Mouse (Mus musculus) large intestine, adult 2 months (tissue): ENCODE data around the gene Pcgf5. TPM values are rescaled to one million over a fixed set of nuclear protein-coding genes. Genes with fewer than 3 reads are reported as not detected.

ENCODE experiments used
- DNase-seq: peaks from one replicate; pipeline ENCODE4 v3.0.0-alpha.2; 2012; ENCODE audit warnings: low read depth, low spot score
- WGBS: fragments of 180-500 bp; shearing (Covaris S2); methylation state at CpG from one replicate; pipeline ENCODE4 v1.1.7; 2018; 5-methylcytosine and 5-hydroxymethylcytosine counted together
- polyA plus RNA-seq: library from polyadenylated mRNA; depleted of rRNA; stranded (reverse); fragments of >200 nt; gene quantifications from 2 replicates; pipeline ENCODE4 v1.2.3, GENCODE M21; 2012; rRNA removed

Pcgf5 gene
- polyA plus RNA-seq, 1 experiment, result 7.1 TPM

- DNase-seq, result no peak
Observed at GRCm38 (mm10) chr19:36471325-36471724, 123.2 kb downstream of the Pcgf5 start.

GRCm38 (mm10) chr19:36476596-36476995 is 128.5 kb downstream of the Pcgf5 start:
- DNase-seq, result no peak
- 87% methylated on average over 4 of the region's 4 CpGs for WGBS

More at GRCm38 (mm10) chr19:36471325-36471724, 123.2 kb downstream of the Pcgf5 start:
- WGBS, result 86% methylated on average over 3 of the region's 3 CpGs

GRCm38 (mm10) chr19:36477151-36477550 is 129.0 kb downstream of the Pcgf5 start:
- WGBS, result 50% methylated on average over 9 of the region's 9 CpGs
- no peak for DNase-seq

GRCm38 (mm10) chr19:36477684-36478083 is 129.6 kb downstream of the Pcgf5 start:
- no peak for DNase-seq
- WGBS, result 73% methylated on average over 5 of the region's 5 CpGs

GRCm38 (mm10) chr19:36490911-36491310 is 142.8 kb downstream of the Pcgf5 start:
- DNase-seq, result no peak
- WGBS, result 77% methylated on average over 6 of the region's 6 CpGs

- WGBS, result 61% methylated on average over 3 of the region's 3 CpGs
- no peak for DNase-seq
Observed at GRCm38 (mm10) chr19:36495555-36495954, 147.4 kb downstream of the Pcgf5 start.

- DNase-seq, result no peak
- 62% methylated on average over 4 of the region's 4 CpGs for WGBS
Observed at GRCm38 (mm10) chr19:36496532-36496931, 148.4 kb downstream of the Pcgf5 start.

GRCm38 (mm10) chr19:36497067-36497466 is 149.0 kb downstream of the Pcgf5 start:
- DNase-seq, result no peak
- 65% methylated on average over 4 of the region's 4 CpGs for WGBS

- WGBS, result 41% methylated on average over 5 of the region's 5 CpGs
- no peak for DNase-seq
Observed at GRCm38 (mm10) chr19:36497744-36498143, 149.6 kb downstream of the Pcgf5 start.

GRCm38 (mm10) chr19:36504716-36505115 is 156.6 kb downstream of the Pcgf5 start:
- no peak for DNase-seq
- WGBS, result 72% methylated on average over 2 of the region's 2 CpGs

Other genes starting within 250 kb of the Pcgf5 start
- gene Ankrd1, start 228.2 kb upstream of the Pcgf5 start, polyA plus RNA-seq, result 0.08 and 0.11 TPM in 2 replicates
- 0.19 and 0.55 TPM in 2 replicates for gene Hectd2, start 206.3 kb downstream of the Pcgf5 start, polyA plus RNA-seq